Mouse (Mus musculus) embryonic facial prominence, embryonic 14.5 days (tissue): ENCODE data around the gene Plin5. TPM values are rescaled to one million over a fixed set of nuclear protein-coding genes. Genes with fewer than 3 reads are reported as not detected.
A peak's percentile ranks its signal among the peaks of the same experiment; 100 is the strongest.
"Not testable (repeated sequence)": the region's sequence is repeated elsewhere in the genome, so short reads cannot be mapped to it uniquely, and the experiment has no call there.

Experiments used
- ATAC-seq: fragments of 200-750 bp; cut with Nextera tagmentation; 2 replicates; pipeline ENCODE4 v1.8.0; 2017; ENCODE audit warnings: low read depth, moderate number of reproducible peaks, moderate TSS enrichment
- DNase-seq: peaks from one replicate; pipeline ENCODE4 v3.0.0-alpha.2; 2015; ENCODE audit warnings: low spot score
- H3K27ac ChIP-seq: fragments of 300-500 bp; sonication (generic); replicated peaks from 2 replicates; pipeline ENCODE4 v1.5.1; 2014; ENCODE audit warnings: low read depth, mild to moderate bottlenecking, low read length, moderate library complexity
- H3K27me3 ChIP-seq: fragments of 300-500 bp; sonication (generic); replicated peaks from 2 replicates; pipeline ENCODE4 v1.6.1; 2014; ENCODE audit warnings: low read length; ENCODE audit not compliant: control insufficient read depth, insufficient read depth
- H3K36me3 ChIP-seq: fragments of 300-500 bp; sonication (generic); 2 replicates; pipeline ENCODE4 v1.6.1; 2014; ENCODE audit warnings: low read length, mixed read lengths; ENCODE audit not compliant: control insufficient read depth, insufficient read depth
- H3K4me1 ChIP-seq: fragments of 300-500 bp; sonication (generic); 2 replicates; pipeline ENCODE4 v1.6.1; 2014; ENCODE audit warnings: antibody characterized with exemption, low read length; ENCODE audit not compliant: control insufficient read depth, insufficient read depth
- H3K4me2 ChIP-seq: fragments of 300-500 bp; sonication (generic); 2 replicates; pipeline ENCODE4 v1.6.1; 2014; ENCODE audit warnings: low read depth, mild to moderate bottlenecking, low read length, moderate library complexity, mixed read lengths
- H3K4me3 ChIP-seq: fragments of 300-500 bp; sonication (generic); 2 replicates; pipeline ENCODE4 v1.5.1; 2014; ENCODE audit warnings: low read depth, mild to moderate bottlenecking, low read length
- H3K9ac ChIP-seq: fragments of 300-500 bp; sonication (generic); 2 replicates; pipeline ENCODE4 v1.6.1; 2014; ENCODE audit warnings: low read depth, mild to moderate bottlenecking, low read length, moderate library complexity, mixed read lengths
- H3K9me3 ChIP-seq: fragments of 300-500 bp; sonication (generic); 2 replicates; pipeline ENCODE4 v1.6.1; 2016; ENCODE audit warnings: low read length; ENCODE audit not compliant: control insufficient read depth
- WGBS: fragments of 180-500 bp; shearing (Covaris S2); extraction: QIAGEN DNeasy Blood & Tissue Kit; methylation state at CpG from one replicate; pipeline ENCODE4 v1.1.7; 2014; 5-methylcytosine and 5-hydroxymethylcytosine counted together
- polyA plus RNA-seq: library from polyadenylated mRNA; unstranded; fragments of >200 nt; fragmentation: Nextera tagmentation; extraction: Ambion mirVana; gene quantifications from 2 replicates; pipeline ENCODE4 v1.2.1, GENCODE M21; 2014

Plin5 gene
- polyA plus RNA-seq, 1 experiment from 2014 or later, result 0.57 TPM

DNA sequence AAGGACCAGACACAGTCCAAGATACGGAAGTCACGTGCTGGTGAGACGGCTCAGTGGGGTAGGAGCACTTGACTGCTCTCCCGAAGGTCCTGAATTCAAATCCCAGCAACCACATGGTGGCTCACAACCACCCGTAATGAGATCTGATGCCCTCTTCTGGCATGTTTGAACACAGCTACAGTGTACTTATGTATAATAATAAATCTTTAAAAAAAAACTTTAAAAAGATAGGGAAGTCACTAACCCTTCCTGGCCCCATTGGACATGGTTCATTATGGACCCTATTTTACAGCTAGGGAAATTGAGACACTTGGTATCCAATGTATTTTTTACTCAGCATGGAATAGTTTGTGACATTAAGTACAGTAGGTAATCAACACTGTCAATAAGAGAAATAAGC, 39.9 kb downstream of the Plin5 start:
- H3K4me1 ChIP-seq, result peaks cover 25% of the 10 kb centered on the region
- H3K27me3 ChIP-seq, result no peaks in the 10 kb centered on the region
- H3K9ac ChIP-seq, result no peak overlapping the region
- no peak overlapping the region for H3K4me2 ChIP-seq
- no peak for DNase-seq
- WGBS, result 85% methylated on average over 5 of the region's 5 CpGs
- H3K4me3 ChIP-seq, result no peak overlapping the region
- peaks cover 16% of the 10 kb centered on the region for H3K36me3 ChIP-seq
- H3K9me3 ChIP-seq, result no peaks in the 10 kb centered on the region
- H3K27ac ChIP-seq, result no peak overlapping the region
- no peak for ATAC-seq

DNA sequence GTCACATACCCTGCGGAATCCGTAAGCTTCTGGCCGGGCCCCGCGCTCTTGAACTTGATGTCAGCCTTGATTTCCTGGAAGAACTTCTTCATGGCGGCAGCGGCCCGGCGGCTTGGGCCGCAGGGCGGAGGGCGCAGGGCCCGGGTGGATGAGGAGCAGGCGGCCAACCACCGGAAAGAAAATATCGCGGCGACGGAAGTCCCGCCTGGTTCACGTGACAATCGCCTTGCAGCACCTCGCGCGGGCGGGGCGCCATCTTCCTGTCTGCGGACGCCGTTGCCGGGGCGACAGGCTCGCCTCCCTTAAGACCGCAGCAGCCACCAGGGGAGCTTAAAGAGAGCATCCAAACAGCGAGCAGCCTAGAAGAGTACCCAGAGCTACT, 42.6 kb downstream of the Plin5 start, which contains the start of gene Ubxn6:
Ubxn6 (minus strand) TSS at position 202 of the 382 bp plus-strand sequence.
- peak; percentile 66 for ATAC-seq
- peak; percentile 98 for DNase-seq
- Histone ChIP-seq H3K27me3 (no peaks in the 10 kb centered on the region), H3K4me2 (peak within 1 kb of the TSS; percentile 55), H3K9ac (peak within 1 kb of the TSS; percentile 83), H3K27ac (peak within 1 kb of the TSS; percentile 94), H3K4me3 (peak within 1 kb of the TSS; percentile 71), H3K9me3 (no peaks in the 10 kb centered on the region), H3K36me3 (peaks cover 37% of the 10 kb centered on the region), H3K4me1 (peaks cover 15% of the 10 kb centered on the region)
- WGBS, result under 1% methylated on average over 30 of the region's 35 CpGs

DNA sequence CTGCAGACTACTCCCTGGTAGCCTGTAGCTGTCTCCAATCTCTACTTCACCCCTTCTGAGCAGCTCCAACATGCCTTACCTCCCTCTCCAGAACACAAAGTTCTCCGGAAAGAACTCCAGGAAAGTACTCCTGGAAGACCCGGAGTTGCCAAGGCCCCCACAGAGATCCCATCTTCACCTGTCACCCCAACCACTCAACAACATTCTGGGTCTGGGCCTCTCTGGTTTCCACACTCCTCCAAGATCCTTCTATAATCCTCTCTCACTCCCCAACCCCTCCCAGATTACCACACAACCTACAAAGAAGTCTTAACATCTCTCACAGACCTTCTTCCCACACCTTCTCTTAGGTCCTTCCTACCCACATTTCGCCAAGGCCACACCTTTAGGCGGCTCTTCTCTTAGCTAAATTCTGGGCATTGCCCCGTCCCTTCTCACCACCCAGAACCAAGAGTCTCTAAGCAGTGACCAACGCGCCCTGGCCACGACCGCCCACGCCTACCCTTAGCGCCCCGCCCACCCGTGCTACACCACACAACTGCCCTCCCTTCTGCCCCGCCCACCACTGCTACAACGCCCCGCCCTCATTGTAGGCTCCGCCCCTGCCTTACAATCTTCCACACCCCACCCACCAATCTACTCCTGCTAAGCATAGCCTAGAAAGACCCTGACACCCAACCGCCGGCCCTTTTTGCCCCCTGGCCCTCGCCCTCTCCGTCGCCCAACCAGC, 43.1 kb downstream of the Plin5 start:
- H3K9ac ChIP-seq, result peak overlapping the region; percentile 83
- peak; percentile 20 for ATAC-seq
- H3K4me3 ChIP-seq, result peak overlapping the region; percentile 71
- peak; percentile 87 for DNase-seq
- H3K4me1 ChIP-seq, result peaks cover 15% of the 10 kb centered on the region
- H3K27ac ChIP-seq, result peak overlapping the region; percentile 94
- 8% methylated on average over 22 of the region's 22 CpGs for WGBS
- H3K36me3 ChIP-seq, result peaks cover 43% of the 10 kb centered on the region
- H3K9me3 ChIP-seq, result no peaks in the 10 kb centered on the region
- H3K27me3 ChIP-seq, result no peaks in the 10 kb centered on the region
- H3K4me2 ChIP-seq, result peak overlapping the region; percentile 55

DNA sequence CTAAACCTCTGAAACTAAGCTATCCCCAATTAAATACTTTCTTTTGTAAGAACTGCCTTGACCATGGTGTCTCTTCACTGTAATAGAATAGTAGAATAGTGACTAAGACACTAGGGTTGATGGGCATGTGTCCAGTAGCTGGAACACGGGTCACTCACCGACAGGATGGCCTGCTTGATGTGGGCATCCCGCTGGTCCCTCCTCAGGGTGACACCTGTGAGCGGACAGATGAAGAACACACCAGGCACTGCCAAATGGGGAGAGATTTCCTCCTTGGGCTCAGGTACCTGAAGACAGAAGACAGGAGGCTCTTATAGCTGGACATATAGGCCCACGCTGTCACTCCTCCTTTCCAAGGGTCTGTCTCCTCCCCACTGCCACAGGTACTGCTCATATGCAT, 45.2 kb downstream of the Plin5 start:
- 84% methylated on average over 5 of the region's 5 CpGs for WGBS
- H3K9me3 ChIP-seq, result no peaks in the 10 kb centered on the region

DNA sequence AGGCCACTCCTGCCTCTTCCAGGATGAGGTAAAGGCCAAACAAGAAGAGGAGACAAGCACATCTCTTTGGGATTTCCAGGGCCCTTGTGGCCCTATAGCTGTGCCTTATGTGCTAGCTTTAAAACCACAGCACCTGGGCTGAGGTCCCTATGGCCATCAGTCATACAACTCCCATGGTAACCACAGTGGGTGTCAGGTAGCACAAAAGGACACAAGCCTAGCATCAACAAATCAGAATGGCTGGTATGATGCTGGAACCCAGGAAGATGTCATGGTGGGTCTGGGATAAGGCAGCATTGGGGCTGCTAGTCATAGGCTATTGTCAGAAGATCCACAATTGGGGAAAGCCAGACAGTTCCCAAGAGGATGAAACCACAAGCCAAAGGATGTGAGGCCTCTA, 46.3 kb downstream of the Plin5 start:
- no peak for ATAC-seq
- Histone ChIP-seq H3K9me3 (no peaks in the 10 kb centered on the region), H3K4me2 (no peak overlapping the region), H3K4me1 (peaks cover 15% of the 10 kb centered on the region), H3K27ac (no peak overlapping the region), H3K27me3 (no peaks in the 10 kb centered on the region), H3K4me3 (no peak overlapping the region), H3K36me3 (peaks cover 74% of the 10 kb centered on the region), H3K9ac (no peak overlapping the region)
- no peak for DNase-seq

More for the DNA sequence above, 45.2 kb downstream of the Plin5 start:
- H3K4me1 ChIP-seq, result peaks cover 15% of the 10 kb centered on the region
- DNase-seq (no peak), ATAC-seq (no peak)
- peaks cover 63% of the 10 kb centered on the region for H3K36me3 ChIP-seq
- no peak overlapping the region for H3K4me3 ChIP-seq
- no peaks in the 10 kb centered on the region for H3K27me3 ChIP-seq
- H3K9ac ChIP-seq, result no peak overlapping the region
- no peak overlapping the region for H3K27ac ChIP-seq
- no peak overlapping the region for H3K4me2 ChIP-seq

DNA sequence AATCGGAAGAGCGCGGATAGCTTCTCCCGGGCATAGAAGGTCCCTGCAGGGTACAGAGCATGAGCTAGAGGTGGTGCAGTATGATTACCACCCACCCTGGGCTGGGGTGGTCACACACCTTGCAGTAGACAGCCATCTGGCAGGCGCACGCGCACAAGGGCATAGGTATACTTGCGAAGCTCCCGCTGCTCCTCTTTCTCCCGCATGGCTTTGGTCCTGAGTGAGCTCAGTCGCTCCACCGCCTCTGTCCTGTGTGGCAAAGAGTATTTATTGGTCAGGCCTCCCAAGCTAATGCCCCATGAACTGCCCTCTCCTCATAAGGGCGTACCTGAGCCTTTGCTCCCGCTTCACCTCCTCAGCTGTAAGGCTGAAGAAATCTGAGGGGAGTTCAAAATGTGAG, 48.3 kb downstream of the Plin5 start:
- peaks cover 6% of the 10 kb centered on the region; the same call in 1 of the 2 replicates for H3K4me1 ChIP-seq
- H3K27me3 ChIP-seq, result no peaks in the 10 kb centered on the region
- DNase-seq, result no peak
- peaks cover 94% of the 10 kb centered on the region for H3K36me3 ChIP-seq
- no peak for ATAC-seq
- 97% methylated on average over 14 of the region's 14 CpGs for WGBS
- H3K4me2 ChIP-seq, result no peak overlapping the region
- no peak overlapping the region for H3K4me3 ChIP-seq
- H3K9ac ChIP-seq, result no peak overlapping the region
- no peaks in the 10 kb centered on the region for H3K9me3 ChIP-seq
- no peak overlapping the region for H3K27ac ChIP-seq

DNA sequence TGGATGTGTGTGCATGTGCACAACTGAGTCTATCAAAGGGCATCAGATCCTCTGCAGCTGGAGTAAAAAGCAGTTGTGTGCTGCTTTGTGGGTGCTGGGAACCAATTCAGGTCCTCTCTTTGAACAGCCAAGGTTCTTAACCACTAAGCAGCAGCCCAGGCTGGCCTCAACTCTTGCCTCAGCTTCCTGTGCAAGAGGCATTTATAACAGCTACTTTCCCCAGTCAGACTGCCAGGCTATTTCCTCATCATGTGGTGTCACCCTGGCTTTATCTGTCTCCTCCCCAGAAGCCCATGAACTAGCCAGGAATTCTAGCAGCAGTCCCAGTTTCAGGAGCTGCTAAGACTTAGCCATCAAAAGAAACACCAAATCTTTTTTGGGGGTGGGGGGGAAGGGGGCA, 50.9 kb downstream of the Plin5 start:
- no peak overlapping the region for H3K27ac ChIP-seq
- H3K9me3 ChIP-seq, result no peaks in the 10 kb centered on the region
- H3K4me1 ChIP-seq, result no peaks in the 10 kb centered on the region
- no peaks in the 10 kb centered on the region for H3K27me3 ChIP-seq
- H3K36me3 ChIP-seq, result peaks cover 99% of the 10 kb centered on the region
- H3K9ac ChIP-seq, result no peak overlapping the region
- no peak overlapping the region for H3K4me2 ChIP-seq
- ATAC-seq (no peak), DNase-seq (no peak)
- no peak overlapping the region for H3K4me3 ChIP-seq

DNA sequence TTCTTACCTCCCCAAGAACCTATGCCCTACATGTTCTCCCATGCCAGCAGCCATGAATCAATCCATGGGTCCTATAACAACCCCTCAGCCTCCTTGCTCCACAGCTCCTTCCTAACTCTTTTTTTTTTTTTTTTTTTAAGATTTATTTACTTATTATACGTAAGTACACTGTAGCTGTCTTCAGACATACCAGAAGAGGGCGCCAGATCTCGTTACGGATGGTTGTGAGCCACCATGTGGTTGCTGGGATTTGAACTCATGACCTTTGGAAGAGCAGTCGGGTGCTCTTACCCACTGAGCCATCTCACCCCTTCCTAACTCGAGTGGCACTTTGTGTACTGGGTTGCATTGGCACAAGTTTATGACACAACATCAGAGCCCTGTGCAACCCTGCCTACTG, 51.7 kb downstream of the Plin5 start:
- DNase-seq, H3K27ac ChIP-seq, H3K9ac ChIP-seq, H3K4me2 ChIP-seq, ATAC-seq, H3K4me1 ChIP-seq, H3K27me3 ChIP-seq, H3K4me3 ChIP-seq, H3K9me3 ChIP-seq: not testable (repeated sequence)
- peaks cover 99% of the 10 kb centered on the region for H3K36me3 ChIP-seq
- 79% methylated on average over 6 of the region's 6 CpGs for WGBS

DNA sequence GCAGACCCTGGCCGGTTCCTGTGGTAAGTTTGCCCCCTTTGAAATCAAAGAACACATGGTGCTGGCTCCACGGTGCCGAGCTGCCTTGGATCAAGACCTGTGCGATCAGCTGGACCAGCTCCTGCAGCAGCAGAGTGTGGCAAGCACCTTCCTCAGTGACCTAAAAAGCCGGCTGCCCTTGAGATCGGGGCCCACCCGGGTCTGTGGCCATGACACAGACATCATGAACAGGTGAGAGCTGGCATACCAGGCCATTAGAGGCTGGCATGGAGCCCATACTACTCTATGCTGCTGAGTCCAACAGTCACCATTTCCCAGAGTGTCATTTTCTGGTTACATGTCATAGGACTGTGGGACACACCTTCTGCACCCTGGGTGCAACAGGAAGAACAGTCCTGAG, 55.3 kb downstream of the Plin5 start:
- H3K27me3 ChIP-seq, result no peaks in the 10 kb centered on the region
- no peaks in the 10 kb centered on the region for H3K9me3 ChIP-seq
- DNase-seq (no peak), ATAC-seq (no peak)
- no peak overlapping the region for H3K4me2 ChIP-seq
- peaks cover 99% of the 10 kb centered on the region for H3K36me3 ChIP-seq
- no peak overlapping the region for H3K9ac ChIP-seq
- H3K4me1 ChIP-seq, result no peaks in the 10 kb centered on the region
- WGBS, result 93% methylated on average over 7 of the region's 7 CpGs
- H3K27ac ChIP-seq, result no peak overlapping the region
- no peak overlapping the region for H3K4me3 ChIP-seq
